Mouse (Mus musculus) intestine, embryonic 14.5 days (tissue): Measurements from ENCODE around the gene Tdrd12. TPM values are rescaled to one million over a fixed set of nuclear protein-coding genes. Genes with fewer than 3 reads are reported as not detected.

Experiments used
- ATAC-seq: fragments of 200-750 bp; cut with Nextera tagmentation; replicated peaks from 2 replicates; pipeline ENCODE4 v1.8.0; 2017; ENCODE audit warnings: low read depth, moderate number of reproducible peaks, moderate TSS enrichment, moderate library complexity; ENCODE audit not compliant: low FRiP score, low TSS enrichment
- DNase-seq: peaks from one replicate; pipeline ENCODE4 v3.0.0-alpha.2; 2018; ENCODE audit warnings: low spot score
- H3K27ac ChIP-seq: fragments of 300-500 bp; sonication (generic); 2 replicates; pipeline ENCODE4 v1.5.1; 2014; ENCODE audit warnings: low read depth, mild to moderate bottlenecking, control low read depth
- H3K27me3 ChIP-seq: fragments of 300-500 bp; sonication (generic); replicated peaks from 2 replicates; pipeline ENCODE4 v1.6.1; 2014; ENCODE audit warnings: low read length, control low read depth; ENCODE audit not compliant: control insufficient read depth, insufficient read depth
- H3K36me3 ChIP-seq: fragments of 300-500 bp; sonication (generic); 2 replicates; pipeline ENCODE4 v1.6.1; 2014; ENCODE audit warnings: low read length, control low read depth; ENCODE audit not compliant: control insufficient read depth, insufficient read depth
- H3K4me1 ChIP-seq: fragments of 300-500 bp; sonication (generic); replicated peaks from 2 replicates; pipeline ENCODE4 v1.6.1; 2014; ENCODE audit warnings: low read length, control low read depth, mixed read lengths; ENCODE audit not compliant: control insufficient read depth, insufficient read depth
- H3K4me2 ChIP-seq: fragments of 300-500 bp; sonication (generic); 2 replicates; pipeline ENCODE4 v1.6.1; 2014; ENCODE audit warnings: low read length
- H3K4me3 ChIP-seq: fragments of 300-500 bp; sonication (generic); 2 replicates; pipeline ENCODE4 v1.5.1; 2014; ENCODE audit warnings: low read depth, low read length, control low read depth, mixed read lengths
- H3K9ac ChIP-seq: fragments of 300-500 bp; sonication (generic); 2 replicates; pipeline ENCODE4 v1.6.1; 2014; ENCODE audit warnings: mild to moderate bottlenecking, low read length
- H3K9me3 ChIP-seq: fragments of 300-500 bp; sonication (generic); 2 replicates; pipeline ENCODE4 v1.6.1; 2016; ENCODE audit warnings: low read length, control low read depth; ENCODE audit not compliant: control insufficient read depth
- WGBS: fragments of 180-500 bp; shearing (Covaris S2); extraction: QIAGEN DNeasy Blood & Tissue Kit; methylation state at CpG from one replicate; pipeline ENCODE4 v1.1.7; 2014; 5-methylcytosine and 5-hydroxymethylcytosine counted together
- polyA plus RNA-seq: library from polyadenylated mRNA; unstranded; fragments of >200 nt; fragmentation: Nextera tagmentation; extraction: Ambion mirVana; gene quantifications from 2 replicates; pipeline ENCODE4 v1.2.1, GENCODE M21; 2014

Tdrd12 gene
- polyA plus RNA-seq, 1 experiment from 2014 or later: 0.46 TPM

DNA sequence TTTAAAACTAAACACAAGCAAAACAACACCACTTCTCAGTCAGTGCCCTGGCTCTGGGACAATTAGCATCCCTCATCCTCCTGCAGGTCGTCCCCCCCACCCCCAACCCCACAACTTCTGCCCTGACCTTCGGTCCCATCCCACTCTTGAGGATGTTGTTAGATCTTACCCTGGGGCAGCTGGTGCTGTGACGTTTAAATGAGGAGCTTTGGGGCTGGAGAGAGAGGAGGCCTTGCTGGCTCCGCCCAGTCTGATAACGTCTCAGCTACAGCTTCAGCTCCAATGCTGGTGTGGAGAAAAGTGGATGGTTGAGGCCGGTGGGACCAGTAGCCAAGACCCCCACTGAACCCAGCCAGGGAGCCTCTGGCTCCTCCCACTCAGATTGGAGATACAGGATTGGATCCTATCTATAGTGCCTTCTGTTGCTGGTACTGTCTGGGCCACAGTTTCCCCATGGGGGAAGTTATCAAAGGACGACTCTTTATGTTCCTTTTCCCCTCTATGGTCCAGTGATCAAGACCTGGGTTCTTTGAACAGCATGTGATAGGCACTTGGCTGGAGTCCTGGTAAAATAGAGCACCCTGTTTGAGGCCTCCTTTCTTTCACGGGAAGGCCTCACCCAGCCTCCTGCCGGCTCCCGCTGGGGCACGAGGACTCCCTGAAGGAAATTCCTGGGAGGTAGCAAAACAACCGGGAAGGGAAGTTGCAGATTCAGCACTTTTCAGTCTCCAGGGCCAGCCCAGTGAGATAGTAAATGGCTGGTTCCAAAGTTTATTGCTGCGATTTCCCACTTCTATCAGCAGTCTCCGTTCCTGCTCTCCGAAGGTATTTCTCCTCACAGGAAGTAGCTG is 89.3 kb downstream of the Tdrd12 start, which contains the start of gene Slc7a9:
Gene Slc7a9, plus strand, starts transcription at position 801 of the 851 bp plus-strand sequence.
- no peak within 1 kb of the TSS for H3K4me2 ChIP-seq
- DNase-seq: peak; percentile 78
- WGBS: 17% methylated on average over 15 of the region's 15 CpGs

DNA sequence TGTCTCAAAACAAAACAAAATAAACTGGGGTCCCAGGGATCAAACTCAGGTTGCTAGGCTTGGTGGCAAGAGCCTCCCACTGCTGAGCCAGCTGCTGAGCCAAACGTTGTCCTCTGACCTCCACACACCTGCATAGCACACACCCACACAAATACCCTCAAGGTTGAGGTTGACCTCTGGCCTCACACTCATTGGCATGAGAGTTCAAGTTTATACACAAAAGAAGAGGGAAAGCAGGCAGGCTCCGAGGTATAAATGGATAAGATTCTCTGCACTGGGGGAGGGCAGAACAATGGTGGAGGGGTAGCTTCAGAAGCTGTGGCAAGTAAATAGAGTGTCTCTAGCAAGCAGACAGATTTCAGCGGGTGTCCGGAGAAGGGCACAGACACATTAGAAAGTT is 90.0 kb downstream of the Tdrd12 start:
- 30% methylated on average over 4 of the region's 4 CpGs for WGBS
- ATAC-seq (no peak), DNase-seq (no peak)

More for the DNA sequence above, 89.3 kb downstream of the Tdrd12 start, which contains the start of gene Slc7a9:
- Histone ChIP-seq H3K9me3 (no peaks in the 10 kb centered on the region), H3K4me1 (peaks cover 9% of the 10 kb centered on the region; the same call in 1 of the 2 replicates), H3K4me3 (no peak within 1 kb of the TSS), H3K27ac (peak within 1 kb of the TSS; percentile 60), H3K9ac (no peak within 1 kb of the TSS), H3K27me3 (no peaks in the 10 kb centered on the region), H3K36me3 (no peaks in the 10 kb centered on the region)
- peak; percentile 65 for ATAC-seq

DNA sequence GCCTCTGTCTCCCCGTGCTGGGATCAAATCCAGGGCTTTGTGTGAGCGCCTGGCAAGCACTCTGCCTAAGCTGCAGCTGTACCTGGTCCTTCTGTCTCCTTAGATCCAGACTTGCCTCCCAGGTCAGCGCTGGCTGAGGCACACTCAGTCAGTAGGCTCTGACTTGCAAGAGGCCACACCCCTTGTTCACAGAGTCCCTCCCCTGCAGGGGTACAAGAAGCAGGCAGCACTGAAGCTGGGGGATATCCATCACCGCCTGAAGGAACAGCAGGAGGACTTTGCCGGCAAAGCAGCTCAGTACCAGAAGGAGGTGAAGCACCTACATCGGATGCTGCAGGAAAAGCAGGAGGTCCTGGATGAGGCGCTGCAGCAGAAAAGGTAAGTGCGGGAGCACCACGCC is 102.3 kb downstream of the Tdrd12 start:
- Histone ChIP-seq H3K9me3 (no peaks in the 10 kb centered on the region), H3K27me3 (no peaks in the 10 kb centered on the region), H3K9ac (no peak overlapping the region), H3K4me3 (no peak overlapping the region), H3K36me3 (peaks cover 88% of the 10 kb centered on the region), H3K27ac (no peak overlapping the region), H3K4me2 (no peak overlapping the region), H3K4me1 (no peaks in the 10 kb centered on the region)
- WGBS: 83% methylated on average over 9 of the region's 9 CpGs
- no peak for ATAC-seq
- DNase-seq: no peak

More for the DNA sequence above, 90.0 kb downstream of the Tdrd12 start:
- no peaks in the 10 kb centered on the region for H3K9me3 ChIP-seq
- H3K4me1 ChIP-seq: peaks cover 9% of the 10 kb centered on the region; the same call in 1 of the 2 replicates
- no peaks in the 10 kb centered on the region for H3K36me3 ChIP-seq
- no peaks in the 10 kb centered on the region for H3K27me3 ChIP-seq
- no peak overlapping the region for H3K4me2 ChIP-seq
- H3K27ac ChIP-seq: no peak overlapping the region
- H3K4me3 ChIP-seq: no peak overlapping the region
- H3K9ac ChIP-seq: no peak overlapping the region

DNA sequence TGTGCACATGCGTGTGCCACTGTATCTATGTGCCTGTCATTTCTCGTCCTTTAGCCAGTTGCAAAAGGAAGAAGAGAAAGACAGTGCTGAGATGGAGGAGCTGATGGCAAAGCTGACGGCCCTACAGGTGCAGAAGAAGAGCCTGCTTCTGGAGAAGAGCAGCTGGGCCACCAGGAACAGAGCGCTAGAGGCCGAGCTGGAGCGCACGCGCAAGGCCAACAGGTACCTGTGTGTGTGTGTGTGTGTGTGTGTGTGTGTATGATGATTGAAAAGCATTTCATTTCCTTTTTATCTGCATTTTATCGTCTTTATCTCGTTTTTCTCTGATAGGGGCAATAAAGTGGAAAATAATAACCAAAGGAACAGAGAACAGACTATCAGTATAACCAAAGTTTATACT is 109.4 kb downstream of the Tdrd12 start:
- DNase-seq: no peak
- Histone ChIP-seq H3K4me3 (no peak overlapping the region), H3K27me3 (no peaks in the 10 kb centered on the region), H3K4me1 (no peaks in the 10 kb centered on the region), H3K36me3 (peaks cover 86% of the 10 kb centered on the region), H3K9me3 (no peaks in the 10 kb centered on the region), H3K9ac (no peak overlapping the region), H3K27ac (no peak overlapping the region), H3K4me2 (no peak overlapping the region)
- ATAC-seq: no peak
- WGBS: 90% methylated on average over 10 of the region's 10 CpGs

DNA sequence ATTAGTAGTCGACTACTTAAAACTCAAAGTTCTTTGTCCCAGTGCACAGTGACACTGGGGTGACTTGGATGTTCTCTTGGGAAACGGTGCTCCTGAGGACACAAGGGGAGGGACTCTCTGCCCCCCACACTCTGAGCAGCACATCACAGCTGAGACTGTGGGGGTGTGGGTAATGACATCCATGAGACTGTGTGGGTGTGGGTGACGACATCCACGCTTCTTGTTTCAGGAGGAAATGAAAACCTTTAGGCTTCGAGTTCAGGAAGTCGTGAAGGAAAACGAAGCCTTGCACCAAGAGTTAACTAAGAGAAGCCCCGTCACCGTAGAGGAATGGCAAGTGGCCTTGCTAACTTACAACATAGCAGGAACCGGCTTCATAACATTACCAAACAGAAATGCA is 114.5 kb downstream of the Tdrd12 start:
- H3K4me2 ChIP-seq: no peak overlapping the region
- H3K4me3 ChIP-seq: no peak overlapping the region
- no peak overlapping the region for H3K9ac ChIP-seq
- H3K36me3 ChIP-seq: peaks cover 85% of the 10 kb centered on the region
- no peak for DNase-seq
- 91% methylated on average over 10 of the region's 10 CpGs for WGBS
- no peak overlapping the region for H3K27ac ChIP-seq
- H3K27me3 ChIP-seq: no peaks in the 10 kb centered on the region
- ATAC-seq: no peak
- no peaks in the 10 kb centered on the region for H3K9me3 ChIP-seq
- H3K4me1 ChIP-seq: no peaks in the 10 kb centered on the region

Other genes starting within 250 kb of the Tdrd12 start
- 16.9 and 18.3 TPM in 2 replicates for gene Gpatch1, start 219.3 kb downstream of the Tdrd12 start, polyA plus RNA-seq
- 48.6 and 48.7 TPM in 2 replicates for gene Rhpn2, start 203.6 kb downstream of the Tdrd12 start, polyA plus RNA-seq
- 18.1 and 21.3 TPM in 2 replicates for gene Faap24, start 140.9 kb downstream of the Tdrd12 start, polyA plus RNA-seq
- gene Cep89, start 140.7 kb downstream of the Tdrd12 start, polyA plus RNA-seq: 42.4 and 45.5 TPM in 2 replicates
- 9.0 and 11.6 TPM in 2 replicates for gene Slc7a9, start 88.9 kb downstream of the Tdrd12 start, polyA plus RNA-seq
- gene Nudt19, start 18.6 kb upstream of the Tdrd12 start, polyA plus RNA-seq: 98.6 and 117 TPM in 2 replicates
- 0.16 and 0.23 TPM in 2 replicates for gene Rgs9bp, start 47.8 kb upstream of the Tdrd12 start, polyA plus RNA-seq
- 41.4 and 43.5 TPM in 2 replicates for gene Ankrd27, start 48.5 kb upstream of the Tdrd12 start, polyA plus RNA-seq
- gene Pdcd5, start 109.8 kb upstream of the Tdrd12 start, polyA plus RNA-seq: 260 and 278 TPM in 2 replicates
- 22.2 and 28.1 TPM in 2 replicates for gene Dpy19l3, start 216.7 kb upstream of the Tdrd12 start, polyA plus RNA-seq